Mouse (Mus musculus) CH12.LX (cell line): ENCODE data around the gene Napb.

Source experiments
- CTCF ChIP-seq, 2 experiments: IDR thresholded peaks in 1 of 2; conservative IDR thresholded peaks in 1 of 2; 2 replicates each; pipeline ENCODE4 v1.5.1; 2011 to 2012; ENCODE audit warnings: low read depth in 2 of 2, low read length in 2 of 2, improper control_type of control experiment in 1 of 2, inconsistent platforms in 1 of 2, mild to moderate bottlenecking in 1 of 2, moderate library complexity in 1 of 2
- EP300 ChIP-seq: IDR thresholded peaks from 2 replicates; pipeline ENCODE4 v1.6.1; 2011; ENCODE audit warnings: low read length, improper control_type of control experiment
- HCFC1 ChIP-seq: IDR thresholded peaks from 2 replicates; pipeline ENCODE4 v1.6.1; 2012; ENCODE audit warnings: low read depth, mild to moderate bottlenecking, inconsistent platforms, low read length, improper control_type of control experiment
- IRF4 ChIP-seq: IDR thresholded peaks from 2 replicates; pipeline ENCODE4 v1.6.1; 2014; ENCODE audit warnings: low read depth, mild to moderate bottlenecking, inconsistent platforms, low read length, improper control_type of control experiment
- KAT2A ChIP-seq: IDR thresholded peaks from 2 replicates; pipeline ENCODE4 v1.6.1; 2012; ENCODE audit warnings: low read length, improper control_type of control experiment, inconsistent platforms; ENCODE audit not compliant: insufficient replicate concordance
- NRF1 ChIP-seq: IDR thresholded peaks from 2 replicates; pipeline ENCODE4 v1.6.1; 2014; ENCODE audit warnings: low read depth, mild to moderate bottlenecking, inconsistent platforms, low read length, improper control_type of control experiment, moderate library complexity
- POLR2A ChIP-seq: IDR thresholded peaks from 2 replicates; pipeline ENCODE4 v1.6.1; 2011; ENCODE audit warnings: low read depth, mild to moderate bottlenecking, improper control_type of control experiment, low read length
- USF1 ChIP-seq: IDR thresholded peaks from 2 replicates; pipeline ENCODE4 v1.6.1; 2014; ENCODE audit warnings: low read depth, mild to moderate bottlenecking, inconsistent platforms, low read length, improper control_type of control experiment
- ZC3H11A ChIP-seq: IDR thresholded peaks from 2 replicates; pipeline ENCODE4 v1.6.1; 2012; ENCODE audit warnings: low read depth, mild to moderate bottlenecking, inconsistent platforms, low read length, improper control_type of control experiment

DNA sequence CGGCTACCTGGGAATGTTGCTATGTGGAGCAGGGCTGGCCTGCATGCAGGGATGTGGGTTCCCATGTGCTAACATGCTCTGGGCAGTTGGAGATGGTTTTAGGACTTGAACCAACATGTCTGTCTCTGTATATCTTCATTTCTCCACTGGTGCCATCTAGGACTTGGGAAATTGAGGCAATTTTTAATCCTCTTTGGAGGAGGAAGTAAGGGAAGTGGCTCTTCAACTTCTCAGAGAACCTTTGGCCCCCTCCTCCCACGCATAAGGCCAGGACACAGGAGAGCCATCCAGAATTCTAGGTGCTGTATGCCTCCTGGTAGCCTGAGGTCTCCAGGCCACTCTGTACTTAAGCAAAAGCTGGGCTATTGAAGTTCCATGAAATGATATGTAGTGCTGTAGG, 47.3 kb downstream of the Napb start:
- TF ChIP-seq POLR2A = no peak
- TF ChIP-seq EP300 = no peak
- TF ChIP-seq USF1 = no peak
- TF ChIP-seq ZC3H11A = no peak
- no peak for TF ChIP-seq NRF1
- no peak for TF ChIP-seq CTCF (conservative IDR thresholded peaks at IDR 0.05 in 1 of 2, IDR thresholded peaks at IDR 0.05 in 1 of 2; ENCODE audit: low read depth in 2 of 2, low read length in 2 of 2)
- TF ChIP-seq IRF4 = no peak
- no peak for TF ChIP-seq KAT2A
- TF ChIP-seq HCFC1 = no peak
